Mouse (Mus musculus) right cerebral cortex, postnatal 10 days (tissue): ENCODE measurements at regions not wholly inside any gene's neighbourhood (a gene's known extent, or its start where the extent isn't known, plus 50 kb on each side); places are given as distances from the start of the nearest gene placed in this dataset.

Experiments
- DNase-seq, 2 experiments: peaks; one replicate each; pipeline ENCODE4 v3.0.0; 2021; ENCODE audit warnings: low spot score in 2 of 2

DNA sequence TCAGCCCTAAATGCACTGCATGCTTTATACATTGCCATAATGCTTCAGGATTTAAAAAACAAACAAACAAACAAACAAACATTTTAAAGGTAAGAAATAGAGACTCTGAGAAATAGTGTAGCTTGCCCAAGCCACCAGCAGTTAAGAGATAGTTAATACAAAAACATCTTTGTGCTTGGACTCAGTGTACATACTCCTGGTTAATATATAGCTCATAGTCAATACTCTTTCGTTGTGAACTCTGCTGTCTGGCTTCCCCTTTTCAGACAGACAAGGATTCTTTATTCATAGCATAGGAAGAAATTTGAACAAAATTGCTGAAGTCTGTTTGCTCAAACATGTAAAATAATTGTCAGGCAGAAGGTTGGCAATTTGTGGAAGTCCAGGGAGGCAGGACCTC, 69.3 kb upstream of the Fggy start:
- DNase-seq = no peak

DNA sequence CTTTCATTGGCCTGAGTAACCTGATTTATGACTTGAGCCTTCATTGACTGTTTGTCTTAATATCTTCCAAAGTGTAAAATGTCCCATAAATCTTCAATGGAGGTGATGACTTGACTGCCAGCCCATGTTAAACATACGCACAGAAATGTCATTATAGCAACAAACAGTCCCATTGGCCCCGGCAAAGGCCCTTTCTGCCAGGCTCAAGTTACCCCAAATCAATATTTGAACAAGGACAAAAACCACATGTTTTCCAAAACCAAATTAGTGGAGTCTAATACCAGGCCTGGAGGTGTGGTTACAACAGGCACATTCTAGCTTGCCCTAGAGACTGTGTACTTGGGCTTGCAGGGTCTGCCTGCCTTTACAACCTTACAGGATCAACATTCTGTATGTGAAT, 68.2 kb upstream of the Fggy start:
- DNase-seq = no peak

DNA sequence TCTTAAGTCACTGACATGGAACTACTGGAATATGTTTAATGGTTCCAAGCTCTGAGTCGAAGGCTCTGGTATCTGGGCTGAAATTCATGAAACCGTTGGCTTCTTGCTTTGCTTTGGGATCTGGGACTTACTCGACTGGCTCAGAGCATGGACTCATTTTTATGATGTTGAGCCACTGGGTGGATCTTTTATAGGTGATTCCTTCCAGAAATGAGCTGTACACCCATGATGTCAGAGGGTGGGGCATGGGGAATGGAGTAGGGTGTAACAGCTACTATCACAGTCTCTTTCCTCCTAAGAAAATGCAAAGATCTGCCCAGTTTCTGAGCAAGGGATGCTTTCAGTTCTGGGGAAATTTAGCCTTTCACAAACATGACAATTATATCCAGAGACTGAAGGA, 57.0 kb upstream of the Fggy start:
- DNase-seq = no peak

DNA sequence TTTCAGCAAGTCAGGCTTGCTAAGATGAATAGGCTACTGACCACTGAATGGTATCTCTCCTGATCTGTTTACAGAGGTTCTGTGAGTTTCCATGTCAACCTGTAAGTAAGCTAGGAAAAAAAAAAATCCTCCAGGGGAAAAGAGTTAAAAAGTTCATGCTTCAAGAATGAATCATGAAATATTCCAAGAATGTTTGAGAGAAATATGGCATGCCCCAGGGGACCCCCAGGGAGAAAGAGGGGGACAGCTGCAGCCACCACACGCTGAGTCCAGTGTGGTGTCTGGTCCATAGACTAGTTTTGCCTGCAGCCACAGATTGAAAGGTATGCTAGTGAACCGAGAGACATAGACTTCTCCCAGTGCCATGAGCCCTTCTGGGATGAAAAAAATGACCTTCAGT, 56.1 kb upstream of the Fggy start:
- DNase-seq = no peak

DNA sequence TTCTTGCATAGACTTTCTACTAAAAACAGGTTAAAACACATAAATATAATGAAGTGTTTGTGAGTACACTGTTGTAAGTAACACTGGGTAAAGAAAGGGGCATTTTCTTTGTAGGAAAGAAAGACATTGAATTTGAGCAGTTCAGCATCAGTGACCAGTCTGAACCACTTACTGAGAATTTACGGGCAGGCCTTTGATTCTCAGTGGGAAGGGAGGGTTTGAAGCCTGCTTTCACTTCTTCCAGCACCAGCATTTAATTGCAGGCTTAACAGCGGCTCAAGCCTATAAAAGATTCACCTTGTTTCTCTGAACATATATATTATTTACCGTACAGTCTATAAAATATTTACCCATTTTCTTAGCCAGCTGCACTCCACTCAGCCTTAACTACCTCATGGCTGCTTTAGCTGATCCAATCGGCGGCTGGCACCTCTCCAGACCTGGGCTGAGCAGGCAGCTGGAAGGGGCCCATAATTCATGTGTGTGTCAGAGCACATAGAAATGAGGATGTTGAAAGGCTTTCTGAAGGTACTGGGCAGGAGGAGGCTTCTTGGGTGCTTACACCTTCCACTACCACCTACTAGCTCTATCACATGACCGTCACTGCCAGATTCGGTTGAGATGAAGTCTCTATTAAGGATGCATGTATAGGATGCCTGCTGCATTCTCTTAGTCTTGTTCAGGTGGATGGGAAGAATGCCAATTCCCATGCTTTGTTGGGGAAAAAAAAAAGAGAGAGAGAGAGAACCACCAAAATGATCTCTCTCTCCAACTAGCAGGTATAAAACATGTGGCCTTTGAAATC, 50.0 kb upstream of the Fggy start:
- DNase-seq = peak in 1 of 2 experiments; percentile 28
